8 mouse cellular contexts compared by ENCODE assay signal in genomic region chr5:138155443-138155976, GRCm38 (mm10). TPM values are rescaled to one million over a fixed set of nuclear protein-coding genes. Genes with fewer than 3 reads are reported as not detected.
A peak's percentile ranks its signal among the peaks of the same experiment; 100 is the strongest.
DNase-seq lines count a peak whose midpoint lies in the region; ATAC-seq and TF ChIP-seq lines count a peak whose summit lies in the region.

TSS of gene Zfp113 (minus strand) at chr5:138155744.

- under 1% methylated on average over 31 of the region's 31 CpGs for WGBS in forebrain, embryonic 15.5 days
- under 1% methylated on average over 31 of the region's 31 CpGs for WGBS in lung, adult 2 months

- ATAC-seq in G1E (ENCODE audit: extremely low read depth, insufficient number of reproducible peaks, low FRiP score, poor library complexity, severe bottlenecking) = peak; percentile 95
- ATAC-seq in forebrain, embryonic 15.5 days (replicated peaks) = peak; percentile 98
- ATAC-seq in neutrophil, adult 5-6 weeks (ENCODE audit: extremely low read depth, insufficient number of reproducible peaks, low FRiP score, poor library complexity, severe bottlenecking) = peak; percentile 96

- DNase-seq in G1E (ENCODE audit: low spot score) = peak; percentile 89
- DNase-seq in cerebellum, adult 11-12 months = peak; percentile 91
- peak; percentile 80 for DNase-seq in heart, postnatal 25 days (ENCODE audit: low spot score)
- DNase-seq in layer of hippocampus, adult 18-20 months (ENCODE audit: low spot score in 2 of 2) = peak; percentile 91 to 96
- peak; percentile 79 for DNase-seq in lung, adult 2 months
- peak; percentile 74 to 86 for DNase-seq in thymus, adult 18-20 months

- no peaks in the 10 kb centered on the region for H3K9me3 ChIP-seq in G1E (replicated peaks)
- no peaks in the 10 kb centered on the region for H3K9me3 ChIP-seq in forebrain, embryonic 15.5 days

- intact Hi-C loops in heart, postnatal 25 days (cut with DNase I) = loop anchor here (2.0 kb wide), 1 partner anchor 39 kb away; the partner anchor contains the start of gene Zscan21

- peaks cover 22% of the 10 kb centered on the region for H3K4me1 ChIP-seq in G1E (ENCODE audit: insufficient read depth, low read depth, low read length)
- H3K4me1 ChIP-seq in forebrain, embryonic 15.5 days = peaks cover 14% of the 10 kb centered on the region
- 0 out of 2 replicates have a peak, but pooled peaks cover 2% of the 10 kb centered on the region for H3K4me1 ChIP-seq in lung, adult 2 months (ENCODE audit: control insufficient read depth, insufficient read depth, low read length)

- TF ChIP-seq CTCF in G1E (IDR thresholded peaks at IDR 0.05; ENCODE audit: low read depth, low read length) = peak; percentile 67
- TF ChIP-seq CTCF in lung, adult 2 months (IDR thresholded peaks at IDR 0.05; ENCODE audit: insufficient read depth, low read length) = peak; percentile 97

- peak within 1 kb of the TSS; percentile 96 for H3K9ac ChIP-seq in forebrain, embryonic 15.5 days (replicated peaks)

- peak within 1 kb of the TSS; percentile 84 for H3K4me3 ChIP-seq in G1E (ENCODE audit: low read depth, low read length)
- H3K4me3 ChIP-seq in forebrain, embryonic 15.5 days = peak within 1 kb of the TSS; percentile 86
- H3K4me3 ChIP-seq in lung, adult 2 months (replicated peaks; ENCODE audit: extremely low read depth, low read depth, low read length) = peak within 1 kb of the TSS; percentile 94

- H3K36me3 ChIP-seq in G1E (replicated peaks) = peaks cover 33% of the 10 kb centered on the region
- H3K36me3 ChIP-seq in forebrain, embryonic 15.5 days = peaks cover 22% of the 10 kb centered on the region

- peak within 1 kb of the TSS; percentile 96 for H3K27ac ChIP-seq in forebrain, embryonic 15.5 days (replicated peaks)

- H3K27me3 ChIP-seq in G1E (ENCODE audit: insufficient read depth, low read length) = no peaks in the 10 kb centered on the region
- H3K27me3 ChIP-seq in forebrain, embryonic 15.5 days = no peaks in the 10 kb centered on the region

- peak; percentile 89 for TF ChIP-seq POLR2A in lung, adult 2 months (IDR thresholded peaks at IDR 0.05; ENCODE audit: borderline replicate concordance, extremely low read depth, low read depth, low read length)

- peak within 1 kb of the TSS; percentile 62 for H3K4me2 ChIP-seq in forebrain, embryonic 15.5 days (replicated peaks)

RNA-seq across cellular contexts. Expression of gene Zfp113, which starts in this region (rescaled TPM):
- 22.2 and 23.7 TPM in 2 replicates for total RNA-seq in G1E (2014; fragmentation: Nextera tagmentation)
- total RNA-seq in G1E (2017) = 8.0 and 8.5 TPM in 2 replicates
- polyA plus RNA-seq in G1E (2012) = 0.36 and 0.66 TPM in 2 replicates
- polyA plus RNA-seq in forebrain, embryonic 15.5 days (2015; fragmentation: Nextera tagmentation; extraction: Ambion mirVana) = 42.5 and 47.1 TPM in 2 replicates
- total RNA-seq in heart, postnatal 25 days (2021) = 10 to 100 TPM in 1 of 2 experiments, 1 to 10 TPM in 1; 9.6 to 11.0 TPM
- 10 to 100 TPM; 10.6 to 13.2 TPM for total RNA-seq in layer of hippocampus, adult 18-20 months (2021)
- 2.7 and 3.5 TPM in 2 replicates for polyA plus RNA-seq in lung, adult 2 months (2012; rRNA removed)
- total RNA-seq in neutrophil, adult 5-6 weeks (2017) = 6.4 and 8.6 TPM in 2 replicates

Comparison
In these comparisons a context has a peak if more than half of its experiments do, and no peak if none do; other contexts are left out.
1. Peak in every context shown above with its lines: DNase-seq, ATAC-seq, H3K4me3 ChIP-seq and H3K27ac ChIP-seq.